ENCODE assay signal across 12 mouse cellular contexts in the genomic region with DNA sequence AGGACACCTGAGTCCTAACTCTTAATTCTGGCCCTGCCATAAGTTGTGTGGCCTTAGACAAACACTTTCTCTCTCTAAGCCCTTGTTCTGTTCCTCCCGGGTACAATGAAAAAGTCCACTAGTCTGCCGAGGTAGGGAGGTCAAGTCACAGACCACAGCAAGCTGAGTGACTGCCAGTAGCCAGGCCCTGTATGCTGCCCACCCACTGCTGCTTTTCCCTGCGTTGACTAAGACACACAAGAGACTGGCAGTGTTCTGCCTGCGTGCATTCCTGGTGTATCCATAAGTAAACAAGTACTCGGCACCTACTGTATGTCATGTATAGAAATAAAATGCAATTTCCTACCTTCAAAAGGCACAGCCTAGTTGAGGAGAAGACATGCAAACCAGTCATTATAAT. TPM values are rescaled to one million over a fixed set of nuclear protein-coding genes. Genes with fewer than 3 reads are reported as not detected.
DNase-seq lines count a peak whose midpoint lies in the region; ATAC-seq lines count a peak whose summit lies in the region.
"Had no signal": no experiment of that assay in that cellular context is flagged by ENCODE, and none has a peak within 500 bp of the region (broad histone marks: within the 10 kb centered on the region; RNA-seq: fewer than 3 reads in every experiment).

No protein-coding gene starts in this region.

- peaks cover 3 to 26% of the 10 kb centered on the region in 2 experiments for H3K4me1 ChIP-seq in heart, embryonic 14.5 days (ENCODE audit: control insufficient read depth in 2 of 2, insufficient read depth in 2 of 2, low read length in 2 of 2)
- H3K4me1 ChIP-seq in forebrain, embryonic 14.5 days (ENCODE audit: control insufficient read depth, insufficient read depth, low read length) = peaks cover 14% of the 10 kb centered on the region
- peaks cover 24% of the 10 kb centered on the region for H3K4me1 ChIP-seq in limb, embryonic 13.5 days

- no peaks in the 10 kb centered on the region for H3K9me3 ChIP-seq in heart, embryonic 14.5 days (ENCODE audit: control insufficient read depth, low read length)
- no peaks in the 10 kb centered on the region for H3K9me3 ChIP-seq in forebrain, embryonic 14.5 days (replicated peaks; ENCODE audit: control insufficient read depth, low read length)
- H3K9me3 ChIP-seq in limb, embryonic 13.5 days = no peaks in the 10 kb centered on the region

- 36% methylated on average over 5 of the region's 5 CpGs for WGBS in heart, embryonic 14.5 days
- 33% methylated on average over 5 of the region's 5 CpGs for WGBS in forebrain, embryonic 14.5 days
- 34% methylated on average over 5 of the region's 5 CpGs for WGBS in limb, embryonic 13.5 days

- no peak for DNase-seq in heart, postnatal 4 days
- peak; percentile 69 for DNase-seq in cerebellum, adult 9-10 months
- no peak for DNase-seq in forebrain, embryonic 14.5 days (ENCODE audit: low spot score)
- DNase-seq in layer of hippocampus, postnatal 14 days (ENCODE audit: low spot score in 2 of 2) = no peak
- DNase-seq: heart, postnatal 10 days had no signal

- no peak overlapping the region for H3K27ac ChIP-seq in heart, embryonic 14.5 days (replicated peaks in 1 of 2; ENCODE audit: control insufficient read depth in 1 of 2, insufficient read depth in 1 of 2, low read depth in 2 of 2, low read length in 2 of 2)
- H3K27ac ChIP-seq in forebrain, embryonic 14.5 days (ENCODE audit: low read depth, low read length) = no peak overlapping the region
- no peak overlapping the region; the same call in 1 of the 2 replicates for H3K27ac ChIP-seq in limb, embryonic 13.5 days

- 0 out of 4 replicates have a peak overlapping the region, but pooled peaks of 1 of the 2 experiments have one; percentile 66 for H3K4me3 ChIP-seq in heart, embryonic 14.5 days (ENCODE audit: control insufficient read depth in 1 of 2, insufficient read depth in 1 of 2, low read depth in 1 of 2, low read length in 2 of 2)
- H3K4me3 ChIP-seq in forebrain, embryonic 14.5 days (ENCODE audit: low read depth, low read length) = peak overlapping the region; percentile 88
- peak overlapping the region; percentile 83 for H3K4me3 ChIP-seq in limb, embryonic 13.5 days

- no peak for ATAC-seq in heart, embryonic 14.5 days (ENCODE audit: insufficient number of reproducible peaks, insufficient read depth, low FRiP score, low read depth)
- no peak for ATAC-seq in forebrain, embryonic 14.5 days
- ATAC-seq in limb, embryonic 13.5 days (ENCODE audit: low FRiP score, low read depth) = no peak
- no peak for ATAC-seq in megakaryocyte progenitor cell, adult 5-6 weeks (replicated peaks; ENCODE audit: poor library complexity)
- no peak for ATAC-seq in inflammation-experienced regulatory T-cells, adult 6 months
- ATAC-seq: activated CD4-positive, CD25-positive, alpha-beta regulatory T cell, adult 4 months had no signal

- H3K9ac ChIP-seq in heart, embryonic 14.5 days (ENCODE audit: low read length) = no peak overlapping the region; the same call in 1 of the 2 replicates
- no peak overlapping the region for H3K9ac ChIP-seq in forebrain, embryonic 14.5 days (ENCODE audit: low read length)
- H3K9ac ChIP-seq in limb, embryonic 13.5 days = peak overlapping the region; percentile 88; the same call in 1 of the 2 replicates

- peak overlapping the region; percentile 98 for H3K4me2 ChIP-seq in heart, embryonic 14.5 days (ENCODE audit: low read length)
- peak overlapping the region; percentile 63; the same call in 1 of the 2 replicates for H3K4me2 ChIP-seq in forebrain, embryonic 14.5 days (ENCODE audit: low read length)
- H3K4me2 ChIP-seq in limb, embryonic 13.5 days (replicated peaks) = peak overlapping the region; percentile 81

- H3K27me3 ChIP-seq in heart, embryonic 14.5 days (ENCODE audit: control insufficient read depth, insufficient read depth, low read length) = peaks cover 64% of the 10 kb centered on the region
- peaks cover 19% of the 10 kb centered on the region for H3K27me3 ChIP-seq in forebrain, embryonic 14.5 days (replicated peaks; ENCODE audit: control insufficient read depth, insufficient read depth, low read length)
- peaks cover 55% of the 10 kb centered on the region for H3K27me3 ChIP-seq in limb, embryonic 13.5 days

- no peaks in the 10 kb centered on the region for H3K36me3 ChIP-seq in heart, embryonic 14.5 days (ENCODE audit: control insufficient read depth, insufficient read depth, low read length)
- peaks cover 19% of the 10 kb centered on the region for H3K36me3 ChIP-seq in forebrain, embryonic 14.5 days (ENCODE audit: control insufficient read depth, insufficient read depth, low read length)
- H3K36me3 ChIP-seq in limb, embryonic 13.5 days = peaks cover 12% of the 10 kb centered on the region; the same call in 1 of the 2 replicates

RNA-seq across cellular contexts. Expression of gene Tmem151b, which starts 0.8 kb away (rescaled TPM):
- polyA plus RNA-seq in heart, embryonic 14.5 days (2014; fragmentation: Nextera tagmentation; extraction: Ambion mirVana) = 0.47 and 0.55 TPM in 2 replicates
- under 1 TPM; 0.20 to 0.24 TPM for total RNA-seq in heart, postnatal 4 days (2021)
- 19.2 and 21.2 TPM in 2 replicates for polyA plus RNA-seq in forebrain, embryonic 14.5 days (2014; fragmentation: Nextera tagmentation; extraction: Ambion mirVana)
- 10.0 and 10.5 TPM in 2 replicates for polyA plus RNA-seq in limb, embryonic 13.5 days (2015; fragmentation: Nextera tagmentation; extraction: Ambion mirVana)
- total RNA-seq in megakaryocyte progenitor cell, adult 5-6 weeks (2015) = 0.12 TPM in 1 of 2 replicates, not detected in the other
- total RNA-seq in megakaryocyte progenitor cell, adult 5-6 weeks (2017) = 0.12 TPM in 1 of 2 replicates, not detected in the other
- under 1 TPM; 0.12 to 0.63 (median 0.14) TPM for polyA plus RNA-seq in inflammation-experienced regulatory T-cells, adult 6 months (2017; shearing (Covaris generic))
- total RNA-seq in layer of hippocampus, postnatal 14 days (2021) = 100 to 1,000 TPM; 106 to 107 TPM
- polyA plus RNA-seq: activated CD4-positive, CD25-positive, alpha-beta regulatory T cell, adult 4 months had no signal

RNA-seq across cellular contexts. Expression of gene Nfkbie, which starts 5.2 kb away (rescaled TPM):
- 2.7 and 2.9 TPM in 2 replicates for polyA plus RNA-seq in heart, embryonic 14.5 days (2014; fragmentation: Nextera tagmentation; extraction: Ambion mirVana)
- 1 to 10 TPM; 1.5 to 1.9 TPM for total RNA-seq in heart, postnatal 4 days (2021)
- polyA plus RNA-seq in forebrain, embryonic 14.5 days (2014; fragmentation: Nextera tagmentation; extraction: Ambion mirVana) = 3.3 and 4.1 TPM in 2 replicates
- polyA plus RNA-seq in limb, embryonic 13.5 days (2015; fragmentation: Nextera tagmentation; extraction: Ambion mirVana) = 6.2 and 6.3 TPM in 2 replicates
- total RNA-seq in megakaryocyte progenitor cell, adult 5-6 weeks (2015) = 5.7 and 7.0 TPM in 2 replicates
- total RNA-seq in megakaryocyte progenitor cell, adult 5-6 weeks (2017) = 5.1 and 9.5 TPM in 2 replicates
- polyA plus RNA-seq in inflammation-experienced regulatory T-cells, adult 6 months (2017; shearing (Covaris generic)) = 10 to 100 TPM; 35.1 to 44.1 (median 43.1) TPM
- total RNA-seq in layer of hippocampus, postnatal 14 days (2021) = 1 to 10 TPM; 3.4 to 3.6 TPM

RNA-seq across cellular contexts. Expression of gene Slc35b2, which starts 13.4 kb away (rescaled TPM):
- 91.3 and 92.4 TPM in 2 replicates for polyA plus RNA-seq in heart, embryonic 14.5 days (2014; fragmentation: Nextera tagmentation; extraction: Ambion mirVana)
- 10 to 100 TPM; 37.3 to 39.2 TPM for total RNA-seq in heart, postnatal 4 days (2021)
- 99.4 and 102 TPM in 2 replicates for polyA plus RNA-seq in forebrain, embryonic 14.5 days (2014; fragmentation: Nextera tagmentation; extraction: Ambion mirVana)
- polyA plus RNA-seq in limb, embryonic 13.5 days (2015; fragmentation: Nextera tagmentation; extraction: Ambion mirVana) = 114 and 127 TPM in 2 replicates
- 80.2 and 85.9 TPM in 2 replicates for total RNA-seq in megakaryocyte progenitor cell, adult 5-6 weeks (2015)
- total RNA-seq in megakaryocyte progenitor cell, adult 5-6 weeks (2017) = 84.9 and 120 TPM in 2 replicates
- 10 to 100 TPM; 30.2 to 38.1 (median 32.6) TPM for polyA plus RNA-seq in inflammation-experienced regulatory T-cells, adult 6 months (2017; shearing (Covaris generic))
- 10 to 100 TPM; 47.3 to 52.8 TPM for total RNA-seq in layer of hippocampus, postnatal 14 days (2021)

RNA-seq across cellular contexts. Expression of gene Hsp90ab1, which starts 22.8 kb away (rescaled TPM):
- 1,215 and 1,233 TPM in 2 replicates for polyA plus RNA-seq in heart, embryonic 14.5 days (2014; fragmentation: Nextera tagmentation; extraction: Ambion mirVana)
- total RNA-seq in heart, postnatal 4 days (2021) = 1,000 to 10,000 TPM; 1,093 to 1,133 TPM
- polyA plus RNA-seq in forebrain, embryonic 14.5 days (2014; fragmentation: Nextera tagmentation; extraction: Ambion mirVana) = 1,462 and 1,472 TPM in 2 replicates
- 1,635 and 1,682 TPM in 2 replicates for polyA plus RNA-seq in limb, embryonic 13.5 days (2015; fragmentation: Nextera tagmentation; extraction: Ambion mirVana)
- total RNA-seq in megakaryocyte progenitor cell, adult 5-6 weeks (2015) = 1,239 and 1,324 TPM in 2 replicates
- total RNA-seq in megakaryocyte progenitor cell, adult 5-6 weeks (2017) = 2,380 and 2,713 TPM in 2 replicates
- 1,000 to 10,000 TPM in 1 of 3 experiments, 100 to 1,000 TPM in 2; 939 to 1,028 (median 983) TPM for polyA plus RNA-seq in inflammation-experienced regulatory T-cells, adult 6 months (2017; shearing (Covaris generic))
- total RNA-seq in layer of hippocampus, postnatal 14 days (2021) = 1,000 to 10,000 TPM; 1,658 to 1,733 TPM

RNA-seq across cellular contexts. Expression of gene Tcte1, which starts 27.0 kb away (rescaled TPM):
- polyA plus RNA-seq in heart, embryonic 14.5 days (2014; fragmentation: Nextera tagmentation; extraction: Ambion mirVana) = 0.28 and 0.39 TPM in 2 replicates
- total RNA-seq in heart, postnatal 4 days (2021) = not detected
- polyA plus RNA-seq in forebrain, embryonic 14.5 days (2014; fragmentation: Nextera tagmentation; extraction: Ambion mirVana) = 5.7 and 8.5 TPM in 2 replicates
- polyA plus RNA-seq in limb, embryonic 13.5 days (2015; fragmentation: Nextera tagmentation; extraction: Ambion mirVana) = 0.80 and 1.0 TPM in 2 replicates
- total RNA-seq in megakaryocyte progenitor cell, adult 5-6 weeks (2015) = not detected in 2 replicates
- total RNA-seq in megakaryocyte progenitor cell, adult 5-6 weeks (2017) = not detected in 2 replicates
- not detected for polyA plus RNA-seq in inflammation-experienced regulatory T-cells, adult 6 months (2017; shearing (Covaris generic))
- 1 to 10 TPM in 1 of 2 experiments, under 1 TPM in 1; 0.88 to 1.1 TPM for total RNA-seq in layer of hippocampus, postnatal 14 days (2021)
- total RNA-seq: heart, postnatal 10 days had no signal
- polyA plus RNA-seq: activated CD4-positive, CD25-positive, alpha-beta regulatory T cell, adult 4 months; CD4-positive, CD25-positive, alpha-beta regulatory T cell, adult 4 months; liver, embryonic 16.5 days had no signal
